In the genomic region with DNA sequence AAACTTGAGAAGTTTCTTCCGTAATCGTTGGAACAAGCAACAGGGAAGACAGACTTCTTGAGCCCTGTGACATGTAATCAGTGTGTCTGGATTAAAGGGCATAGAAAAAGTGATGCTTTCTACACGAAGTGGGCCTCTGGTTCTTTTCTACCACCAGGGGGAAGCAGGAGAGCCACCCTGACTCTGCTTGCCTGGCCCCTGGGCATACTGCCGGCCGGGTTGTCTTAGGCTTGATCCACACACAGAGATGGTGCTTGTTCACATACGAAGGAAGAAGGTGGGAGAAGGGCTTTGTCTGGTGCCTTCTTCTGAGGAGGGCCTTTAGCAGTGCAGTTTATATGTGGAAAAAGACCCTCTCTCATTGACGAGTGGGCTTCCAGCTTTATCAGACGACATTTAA, we compare ENCODE assay signal across 7 mouse cellular contexts. TPM values are rescaled to one million over a fixed set of nuclear protein-coding genes. Genes with fewer than 3 reads are reported as not detected.
DNase-seq lines count a peak whose midpoint lies in the region; ATAC-seq lines count a peak whose summit lies in the region.

No protein-coding gene starts in this region.

- peak; percentile 50 for DNase-seq in kidney, adult 9 months
- DNase-seq in kidney, adult 11 months = no peak
- peak; percentile 56 to 67 for DNase-seq in cerebellum, adult 18-20 months
- DNase-seq in embryo, embryonic 10.5 days (ENCODE audit: low spot score) = peak; percentile 75
- peak; percentile 55 for DNase-seq in lung, postnatal 36 days
- no peak for DNase-seq in layer of hippocampus, postnatal 36 days

- no peak for ATAC-seq in monocyte, adult 5-6 weeks (replicated peaks; ENCODE audit: insufficient number of reproducible peaks, low FRiP score, low TSS enrichment, poor library complexity, severe bottlenecking)

RNA-seq across cellular contexts. Expression of a gene that starts 17.5 kb away (rescaled TPM):
- total RNA-seq in layer of hippocampus, postnatal 36 days (2021) = 10 to 100 TPM; 15.4 to 27.4 TPM
- total RNA-seq in monocyte, adult 5-6 weeks (2017) = 2.0 to 18.0 TPM (median 5.0 TPM) in 3 replicates

Comparison
In these comparisons a context has a peak if more than half of its experiments do, and no peak if none do; other contexts are left out.
1. DNase-seq: peak in kidney, adult 9 months (single experiment), cerebellum, adult 18-20 months (2 of 2), embryo, embryonic 10.5 days (single experiment) and lung, postnatal 36 days (single experiment); none in kidney, adult 11 months (single experiment) and layer of hippocampus, postnatal 36 days (0 of 2).